10 mouse cellular contexts compared by ENCODE assay signal in the genomic region with DNA sequence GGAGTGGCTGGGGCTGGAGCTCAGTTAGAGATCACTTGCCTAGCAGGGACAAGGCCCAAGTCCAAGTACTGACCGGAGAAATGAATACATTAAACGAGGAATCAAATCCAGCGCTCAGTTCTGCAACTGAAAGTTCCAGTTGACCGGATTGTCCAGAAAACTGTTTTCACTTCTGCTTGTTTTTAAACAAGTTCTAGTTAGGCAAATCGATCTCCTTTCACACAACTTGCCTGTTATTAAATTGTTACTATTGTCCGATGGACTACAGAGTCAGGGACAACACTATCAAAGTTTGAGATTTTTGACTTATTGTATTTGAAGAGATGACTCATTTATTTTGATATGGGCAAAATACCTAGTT. TPM values are rescaled to one million over a fixed set of nuclear protein-coding genes. Genes with fewer than 3 reads are reported as not detected.
A peak's percentile ranks its signal among the peaks of the same experiment; 100 is the strongest.
DNase-seq lines count a peak whose midpoint lies in the region; ATAC-seq lines count a peak whose summit lies in the region.
"Had no signal": no experiment of that assay in that cellular context is flagged by ENCODE, and none has a peak within 500 bp of the region (broad histone marks: within the 10 kb centered on the region; RNA-seq: fewer than 3 reads in every experiment).

No protein-coding gene starts in this region.

- WGBS in heart, embryonic 14.5 days = 89% methylated on average over 6 of the region's 6 CpGs
- WGBS in forebrain, embryonic 15.5 days = 77% methylated on average over 6 of the region's 6 CpGs
- 75% methylated on average over 6 of the region's 6 CpGs for WGBS in liver, embryonic 13.5 days (ENCODE audit: insufficient replicate concordance)

- peak overlapping the region; percentile 59 for H3K4me2 ChIP-seq in heart, embryonic 14.5 days (ENCODE audit: low read length)
- peak overlapping the region; percentile 63 for H3K4me2 ChIP-seq in forebrain, embryonic 15.5 days (replicated peaks)
- H3K4me2 ChIP-seq in liver, embryonic 13.5 days = peak overlapping the region; percentile 30; the same call in 1 of the 2 replicates

- H3K27me3 ChIP-seq in heart, embryonic 14.5 days (ENCODE audit: control insufficient read depth, insufficient read depth, low read length) = peaks cover 11% of the 10 kb centered on the region; the same call in 1 of the 2 replicates
- H3K27me3 ChIP-seq in forebrain, embryonic 15.5 days = no peaks in the 10 kb centered on the region
- peaks cover 3% of the 10 kb centered on the region for H3K27me3 ChIP-seq in liver, embryonic 13.5 days

- no peak overlapping the region for H3K4me3 ChIP-seq in heart, embryonic 14.5 days (ENCODE audit: control insufficient read depth in 1 of 2, insufficient read depth in 1 of 2, low read depth in 1 of 2, low read length in 2 of 2)
- H3K4me3 ChIP-seq in forebrain, embryonic 15.5 days = peak overlapping the region; percentile 35
- H3K4me3 ChIP-seq in liver, embryonic 13.5 days (replicated peaks) = no peak overlapping the region

- H3K4me1 ChIP-seq in heart, embryonic 14.5 days (ENCODE audit: control insufficient read depth in 2 of 2, insufficient read depth in 2 of 2, low read length in 2 of 2) = peaks cover 8 to 12% of the 10 kb centered on the region in 2 experiments
- peaks cover 6% of the 10 kb centered on the region for H3K4me1 ChIP-seq in forebrain, embryonic 15.5 days
- peaks cover 33% of the 10 kb centered on the region for H3K4me1 ChIP-seq in liver, embryonic 13.5 days (replicated peaks)

- H3K9me3 ChIP-seq in heart, embryonic 14.5 days (ENCODE audit: control insufficient read depth, low read length) = no peaks in the 10 kb centered on the region
- H3K9me3 ChIP-seq in forebrain, embryonic 15.5 days = no peaks in the 10 kb centered on the region
- no peaks in the 10 kb centered on the region for H3K9me3 ChIP-seq in liver, embryonic 13.5 days (replicated peaks)

- DNase-seq in heart, adult 9 months (ENCODE audit: low spot score in 2 of 2) = no peak
- peak; percentile 82 for DNase-seq in A20 (ENCODE audit: low read depth, low spot score)
- no peak for DNase-seq in liver, embryonic 13.5 days
- DNase-seq in layer of hippocampus, adult 11-12 months (ENCODE audit: low spot score) = no peak
- no peak for DNase-seq in spleen, adult 12 weeks (ENCODE audit: low spot score)
- DNase-seq: lung, adult 2 months; right cerebral cortex, adult 18-20 months had no signal

- peak overlapping the region; percentile 56; the same call in 1 of the 2 replicates for H3K9ac ChIP-seq in heart, embryonic 14.5 days (ENCODE audit: low read length)
- peak overlapping the region; percentile 25 for H3K9ac ChIP-seq in forebrain, embryonic 15.5 days (replicated peaks)
- 0 out of 2 replicates have a peak overlapping the region, but pooled peaks have one; percentile 10 for H3K9ac ChIP-seq in liver, embryonic 13.5 days

- ATAC-seq in heart, embryonic 14.5 days (ENCODE audit: insufficient number of reproducible peaks, insufficient read depth, low FRiP score, low read depth) = no peak
- ATAC-seq in forebrain, embryonic 15.5 days (replicated peaks) = no peak
- ATAC-seq in liver, embryonic 13.5 days (ENCODE audit: low read depth) = no peak
- no peak for ATAC-seq in megakaryocyte progenitor cell, adult 5-6 weeks (replicated peaks; ENCODE audit: poor library complexity)

- no peaks in the 10 kb centered on the region for H3K36me3 ChIP-seq in heart, embryonic 14.5 days (ENCODE audit: control insufficient read depth, insufficient read depth, low read length)
- H3K36me3 ChIP-seq in forebrain, embryonic 15.5 days = no peaks in the 10 kb centered on the region
- no peaks in the 10 kb centered on the region for H3K36me3 ChIP-seq in liver, embryonic 13.5 days

- no peak overlapping the region for H3K27ac ChIP-seq in heart, embryonic 14.5 days (replicated peaks in 1 of 2; ENCODE audit: control insufficient read depth in 1 of 2, insufficient read depth in 1 of 2, low read depth in 2 of 2, low read length in 2 of 2)
- no peak overlapping the region for H3K27ac ChIP-seq in forebrain, embryonic 15.5 days (replicated peaks)
- no peak overlapping the region for H3K27ac ChIP-seq in liver, embryonic 13.5 days

RNA-seq across cellular contexts. Expression of gene Slc6a16, which starts 0.5 kb away (rescaled TPM):
- 0.38 TPM in 1 of 2 replicates, not detected in the other for polyA plus RNA-seq in heart, embryonic 14.5 days (2014; fragmentation: Nextera tagmentation; extraction: Ambion mirVana)
- 0.17 and 0.20 TPM in 2 replicates for polyA plus RNA-seq in forebrain, embryonic 15.5 days (2015; fragmentation: Nextera tagmentation; extraction: Ambion mirVana)
- polyA plus RNA-seq in liver, embryonic 13.5 days (2015; fragmentation: Nextera tagmentation; extraction: Ambion mirVana) = not detected in 2 replicates
- not detected in 2 replicates for total RNA-seq in megakaryocyte progenitor cell, adult 5-6 weeks (2015)
- total RNA-seq in megakaryocyte progenitor cell, adult 5-6 weeks (2017) = not detected in 2 replicates

RNA-seq across cellular contexts. Expression of gene Cd37, which starts 2.5 kb away (rescaled TPM):
- 1.7 and 1.9 TPM in 2 replicates for polyA plus RNA-seq in heart, embryonic 14.5 days (2014; fragmentation: Nextera tagmentation; extraction: Ambion mirVana)
- polyA plus RNA-seq in forebrain, embryonic 15.5 days (2015; fragmentation: Nextera tagmentation; extraction: Ambion mirVana) = 1.3 and 1.6 TPM in 2 replicates
- polyA plus RNA-seq in liver, embryonic 13.5 days (2015; fragmentation: Nextera tagmentation; extraction: Ambion mirVana) = 10.3 and 10.8 TPM in 2 replicates
- 104 and 124 TPM in 2 replicates for total RNA-seq in megakaryocyte progenitor cell, adult 5-6 weeks (2015)
- total RNA-seq in megakaryocyte progenitor cell, adult 5-6 weeks (2017) = 76.6 and 81.9 TPM in 2 replicates

RNA-seq across cellular contexts. Expression of gene Tead2, which starts 25.8 kb away (rescaled TPM):
- polyA plus RNA-seq in heart, embryonic 14.5 days (2014; fragmentation: Nextera tagmentation; extraction: Ambion mirVana) = 106 and 111 TPM in 2 replicates
- 92.8 and 106 TPM in 2 replicates for polyA plus RNA-seq in forebrain, embryonic 15.5 days (2015; fragmentation: Nextera tagmentation; extraction: Ambion mirVana)
- polyA plus RNA-seq in liver, embryonic 13.5 days (2015; fragmentation: Nextera tagmentation; extraction: Ambion mirVana) = 11.8 and 12.0 TPM in 2 replicates
- total RNA-seq in megakaryocyte progenitor cell, adult 5-6 weeks (2015) = 2.2 TPM in 1 of 2 replicates, not detected in the other
- 0.20 TPM in 1 of 2 replicates, not detected in the other for total RNA-seq in megakaryocyte progenitor cell, adult 5-6 weeks (2017)

RNA-seq across cellular contexts. Expression of gene Dkkl1, which starts 29.4 kb away (rescaled TPM):
- polyA plus RNA-seq in heart, embryonic 14.5 days (2014; fragmentation: Nextera tagmentation; extraction: Ambion mirVana) = 0.65 and 1.7 TPM in 2 replicates
- polyA plus RNA-seq in forebrain, embryonic 15.5 days (2015; fragmentation: Nextera tagmentation; extraction: Ambion mirVana) = 1.4 and 2.0 TPM in 2 replicates
- 2.6 and 2.8 TPM in 2 replicates for polyA plus RNA-seq in liver, embryonic 13.5 days (2015; fragmentation: Nextera tagmentation; extraction: Ambion mirVana)
- total RNA-seq in megakaryocyte progenitor cell, adult 5-6 weeks (2015) = 3.8 and 5.4 TPM in 2 replicates
- total RNA-seq in megakaryocyte progenitor cell, adult 5-6 weeks (2017) = 4.2 and 5.6 TPM in 2 replicates

RNA-seq across cellular contexts. Expression of gene Slc6a21, which starts 35.9 kb away (rescaled TPM):
- polyA plus RNA-seq in heart, embryonic 14.5 days (2014; fragmentation: Nextera tagmentation; extraction: Ambion mirVana) = not detected in 2 replicates
- not detected in 2 replicates for polyA plus RNA-seq in forebrain, embryonic 15.5 days (2015; fragmentation: Nextera tagmentation; extraction: Ambion mirVana)
- not detected in 2 replicates for polyA plus RNA-seq in liver, embryonic 13.5 days (2015; fragmentation: Nextera tagmentation; extraction: Ambion mirVana)
- 0.10 TPM in 1 of 2 replicates, not detected in the other for total RNA-seq in megakaryocyte progenitor cell, adult 5-6 weeks (2015)
- not detected in 2 replicates for total RNA-seq in megakaryocyte progenitor cell, adult 5-6 weeks (2017)
- polyA plus RNA-seq: lung, adult 2 months had no signal
